Mouse (Mus musculus) kidney, adult 2 months (tissue): ENCODE results near the gene Prpf31.

Source experiments
- CTCF ChIP-seq: fragments of 200-500 bp; conservative IDR thresholded peaks from 2 replicates; pipeline ENCODE4 v1.5.1; 2011; ENCODE audit warnings: low read depth, mild to moderate bottlenecking, control low read depth, low read length, moderate library complexity, mixed read lengths; ENCODE audit not compliant: insufficient read depth, insufficient read length
- POLR2A ChIP-seq: fragments of 200-500 bp; IDR thresholded peaks from one replicate; pipeline ENCODE4 v1.6.1; 2011; ENCODE audit warnings: low read depth, low read length, control low read depth

DNA sequence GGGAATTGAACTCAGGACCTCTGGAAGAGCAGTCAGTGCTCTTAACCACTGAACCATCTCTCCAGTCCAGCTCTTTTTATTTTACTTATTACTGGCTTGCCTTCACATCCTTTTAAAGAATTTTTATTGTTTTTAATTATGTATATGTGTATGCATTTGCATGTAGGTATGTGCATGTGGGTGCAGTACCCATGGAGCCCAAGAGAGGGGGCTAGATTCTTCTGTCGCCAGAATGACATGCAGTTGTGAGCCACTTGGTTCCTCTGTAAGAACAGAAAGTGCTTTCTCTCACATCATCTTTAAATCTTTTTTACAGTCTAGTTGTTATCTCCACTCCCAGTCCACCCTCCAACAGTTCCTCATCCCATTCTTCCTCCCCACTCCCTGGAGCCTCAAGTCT is 38.3 kb upstream of the Prpf31 start:
- no peak for TF ChIP-seq POLR2A
- no peak for TF ChIP-seq CTCF
